Mouse (Mus musculus) spleen, postnatal 10 days (tissue): Measurements from ENCODE around the gene Ebf3.

ENCODE experiments used
- DNase-seq, 2 experiments: peaks; one replicate each; pipeline ENCODE4 v3.0.0; 2021 to 2022; ENCODE audit warnings: low spot score in 2 of 2

Gene Ebf3

GRCm38 (mm10) chr7:137208556-137208955, 105.7 kb downstream of the Ebf3 start:
- DNase-seq: no peak

DNA sequence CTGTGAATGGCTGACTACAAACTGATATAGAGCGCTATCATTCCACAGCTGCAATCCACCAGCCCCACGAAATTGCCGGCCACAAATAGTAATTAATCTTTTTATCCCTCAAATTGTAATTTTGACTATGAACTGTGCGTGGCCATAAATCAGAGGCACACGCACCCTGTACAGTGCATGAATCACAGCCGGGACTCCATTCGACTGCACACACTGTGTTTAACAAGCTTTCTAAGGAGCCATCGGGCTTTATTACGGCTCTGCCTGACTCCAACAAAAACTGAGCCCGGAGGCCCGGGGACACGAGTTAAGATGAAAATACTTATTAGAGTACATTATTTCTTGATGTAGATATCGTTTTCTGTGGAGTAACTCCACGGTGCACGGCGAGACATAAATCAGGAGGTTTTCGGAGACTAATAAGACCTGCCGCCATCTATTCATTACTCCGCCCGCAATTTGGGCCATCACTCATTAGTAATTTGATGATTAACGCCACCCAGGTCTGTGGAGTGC, 107.4 kb downstream of the Ebf3 start:
- peak in 1 of 2 experiments; percentile 6 for DNase-seq

DNA sequence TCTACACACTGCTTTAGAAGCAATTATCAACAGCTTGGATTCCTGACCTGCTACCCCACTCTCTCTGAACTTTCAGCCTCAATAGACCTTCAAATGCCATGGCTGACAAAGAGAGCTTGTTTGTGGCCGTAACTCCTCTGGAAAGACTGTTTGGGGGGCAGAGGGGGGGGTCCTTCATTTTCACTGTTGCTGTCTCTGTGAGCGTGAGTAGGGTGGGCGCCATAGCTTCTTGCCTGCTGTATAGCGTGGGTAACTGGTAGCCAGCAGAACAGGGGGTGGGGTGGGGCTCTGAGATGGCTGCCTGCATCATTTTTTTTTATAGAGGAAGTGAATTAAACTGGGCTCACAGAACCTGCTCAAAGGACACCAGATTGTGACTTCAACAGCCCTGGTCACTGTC, 114.7 kb downstream of the Ebf3 start:
- no peak for DNase-seq

- DNase-seq: no peak
These were observed 115.3 kb downstream of the Ebf3 start for GRCm38 (mm10) chr7:137198921-137199320.

DNA sequence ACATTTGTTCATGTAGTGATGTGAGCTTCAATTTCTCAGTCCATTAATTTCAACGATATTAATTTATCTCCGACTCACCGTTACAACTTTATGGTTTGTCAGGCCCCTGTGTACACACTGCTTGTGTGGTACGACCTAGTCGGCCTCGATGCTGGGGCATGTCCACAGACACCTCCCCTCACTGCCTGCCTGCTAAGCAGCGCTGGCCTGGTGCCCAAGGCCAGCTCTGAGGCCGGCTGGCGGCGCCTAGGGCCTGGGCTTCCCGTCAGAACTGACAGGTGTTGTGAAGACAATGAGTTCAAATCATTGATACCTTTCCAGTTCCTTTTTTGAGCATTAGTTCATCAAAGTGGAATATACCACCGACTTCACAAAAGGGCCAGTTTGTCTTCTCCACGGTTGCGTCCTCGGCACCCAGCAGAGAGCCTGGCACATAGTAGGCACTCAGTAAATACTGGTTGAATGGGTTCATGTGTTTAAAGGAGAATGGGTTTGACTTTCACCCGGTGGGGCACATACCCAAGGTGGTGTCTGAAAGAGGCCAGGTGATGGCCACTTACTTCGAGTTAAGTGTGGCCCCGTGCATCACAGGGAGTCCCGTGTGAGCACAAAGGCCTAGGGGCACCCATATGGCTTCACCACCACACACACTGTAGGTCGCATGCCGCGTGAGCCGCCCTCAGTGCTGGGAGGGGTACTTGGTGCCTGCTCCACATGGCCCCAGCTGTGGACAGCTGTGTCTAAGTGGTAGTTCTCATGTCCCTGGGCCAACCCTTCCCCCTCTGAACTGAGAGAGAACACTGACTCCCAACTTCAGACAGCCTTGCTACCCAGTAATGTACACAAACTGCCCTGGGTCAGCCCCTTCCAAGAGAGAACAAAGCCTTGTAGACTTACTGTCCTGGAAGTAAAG, 116.9 kb downstream of the Ebf3 start:
- DNase-seq: no peak

DNA sequence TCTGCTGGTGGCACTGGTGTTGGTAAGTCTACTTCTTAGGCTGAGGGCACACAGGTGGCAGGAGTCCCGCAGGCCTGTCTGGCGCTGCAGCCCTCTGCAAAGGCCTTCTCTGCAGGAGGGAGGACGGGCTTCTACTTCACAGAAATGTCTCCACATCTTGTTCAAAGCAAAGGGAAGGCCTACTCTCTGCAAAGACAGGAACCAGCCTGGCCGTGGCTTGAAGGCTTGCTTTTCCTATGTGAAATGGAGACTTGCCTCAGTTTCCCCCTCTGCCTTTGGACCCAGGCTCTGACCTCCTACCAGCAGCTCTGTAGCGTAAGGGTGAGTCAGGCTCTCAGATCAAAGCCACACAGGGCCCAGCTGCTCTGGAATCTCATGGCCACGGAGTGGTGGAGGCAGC, 117.7 kb downstream of the Ebf3 start:
- no peak for DNase-seq

- peak in 1 of 2 experiments; percentile 3 for DNase-seq
These were observed 121.4 kb downstream of the Ebf3 start for GRCm38 (mm10) chr7:137192776-137193278.

DNA sequence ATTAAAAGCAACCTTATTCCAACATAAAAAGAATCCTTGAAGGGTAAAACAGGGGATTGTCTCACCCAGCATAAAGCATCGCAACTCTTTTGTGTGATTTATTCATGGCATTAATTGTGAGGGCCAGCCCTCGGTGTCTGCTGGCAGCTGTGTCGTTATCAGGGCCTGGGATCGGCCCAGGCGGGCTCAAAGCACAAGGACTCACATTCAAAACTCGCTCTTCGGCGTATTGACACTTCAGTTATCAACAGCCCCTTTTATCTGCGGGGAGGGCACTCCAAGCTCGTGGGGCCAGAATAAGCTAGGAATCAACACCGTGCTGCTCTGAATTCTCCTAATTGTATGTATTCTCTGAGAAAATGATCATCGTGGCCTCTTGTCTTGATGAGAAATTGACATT, 122.4 kb downstream of the Ebf3 start:
- DNase-seq: peak in 1 of 2 experiments; percentile 6

GRCm38 (mm10) chr7:137172278-137172677, 142.0 kb downstream of the Ebf3 start:
- no peak for DNase-seq

GRCm38 (mm10) chr7:137159086-137159485, 155.2 kb downstream of the Ebf3 start:
- no peak for DNase-seq

DNA sequence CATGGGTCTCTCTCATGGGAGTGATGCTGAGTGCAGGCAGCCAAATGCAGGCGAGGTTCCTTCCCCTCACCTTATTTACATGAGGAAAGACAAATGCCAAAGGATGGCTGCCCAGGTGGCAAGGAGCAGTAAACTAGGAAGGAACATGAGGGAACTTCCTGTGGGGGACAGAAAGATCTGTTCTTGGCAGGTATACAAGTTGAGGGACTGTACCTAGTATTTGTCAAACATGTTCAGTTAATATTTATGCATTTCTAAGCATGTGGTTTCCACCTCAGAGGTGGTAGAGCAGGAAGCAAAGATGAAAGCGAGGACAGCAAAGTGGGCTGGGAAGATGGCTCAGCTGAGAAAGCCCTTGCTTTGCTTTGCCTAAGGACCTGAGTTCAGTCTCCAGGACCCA, 159.6 kb downstream of the Ebf3 start:
- DNase-seq: no peak

GRCm38 (mm10) chr7:137151854-137152253, 162.4 kb downstream of the Ebf3 start:
- DNase-seq: no peak

- no peak for DNase-seq
These were observed 167.1 kb downstream of the Ebf3 start for GRCm38 (mm10) chr7:137147101-137147500.
